Mouse (Mus musculus) lung, postnatal 14 days (tissue): ENCODE measurements around the gene Syde1.
"Not testable (repeated sequence)": the region's sequence is repeated elsewhere in the genome, so short reads cannot be mapped to it uniquely, and the experiment has no call there.

Source experiments
- DNase-seq: peaks from one replicate; pipeline ENCODE4 v3.0.0; 2021

Gene Syde1

GRCm38 (mm10) chr10:78591406-78592328 is at the start of gene Syde1:
TSS of gene Syde1 (minus strand) at chr10:78591964.
- peak; percentile 60 for DNase-seq

GRCm38 (mm10) chr10:78632311-78632710 is 40.5 kb upstream of the Syde1 start:
- peak; percentile 18 for DNase-seq

- no peak for DNase-seq
Measured at GRCm38 (mm10) chr10:78630194-78630593, 38.4 kb upstream of the Syde1 start.

DNA sequence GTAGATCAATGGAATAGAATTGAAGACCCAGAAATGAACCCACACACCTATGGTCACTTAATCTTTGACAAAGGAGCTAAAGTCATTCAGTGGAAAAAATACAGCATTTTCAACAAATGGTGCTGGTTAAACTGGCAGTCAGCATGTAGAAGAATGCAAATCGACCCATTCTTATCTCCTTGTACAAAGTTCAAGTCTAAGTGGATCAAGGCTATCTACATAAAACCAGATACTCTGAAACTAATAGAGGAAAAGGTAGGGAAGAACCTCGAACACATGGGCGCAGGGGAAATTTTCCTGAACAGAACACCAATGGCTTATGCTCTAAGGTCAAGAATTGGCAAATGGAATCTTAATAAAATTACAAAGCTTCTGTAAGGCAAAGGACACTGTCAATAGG is 31.4 kb upstream of the Syde1 start:
- DNase-seq = not testable (repeated sequence)

DNA sequence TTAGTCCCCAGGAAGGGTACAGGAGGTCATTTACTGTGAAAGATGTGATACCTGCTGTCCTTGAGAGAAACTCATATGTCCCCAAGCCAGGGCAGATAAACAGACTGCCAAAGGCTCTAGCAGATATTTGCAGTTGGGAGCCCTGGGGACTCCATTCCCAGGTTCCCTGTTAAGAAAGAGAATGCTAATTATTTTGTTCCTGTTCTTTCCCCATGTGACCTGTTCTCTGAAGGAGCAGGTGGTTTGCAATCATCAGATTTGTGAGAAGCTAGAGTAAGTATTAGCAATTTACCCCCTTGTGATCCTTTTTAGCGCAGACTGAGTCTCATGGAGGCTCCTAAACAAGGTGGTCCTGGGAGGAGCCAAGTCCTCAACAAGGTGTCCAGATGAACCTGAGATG is 26.2 kb upstream of the Syde1 start, which contains the start of gene Olfr1357:
TSS of gene Olfr1357 (minus strand) at position 101 of the 400 bp plus-strand sequence.
- no peak for DNase-seq

GRCm38 (mm10) chr10:78607602-78608001 is 15.8 kb upstream of the Syde1 start:
- DNase-seq = no peak

DNA sequence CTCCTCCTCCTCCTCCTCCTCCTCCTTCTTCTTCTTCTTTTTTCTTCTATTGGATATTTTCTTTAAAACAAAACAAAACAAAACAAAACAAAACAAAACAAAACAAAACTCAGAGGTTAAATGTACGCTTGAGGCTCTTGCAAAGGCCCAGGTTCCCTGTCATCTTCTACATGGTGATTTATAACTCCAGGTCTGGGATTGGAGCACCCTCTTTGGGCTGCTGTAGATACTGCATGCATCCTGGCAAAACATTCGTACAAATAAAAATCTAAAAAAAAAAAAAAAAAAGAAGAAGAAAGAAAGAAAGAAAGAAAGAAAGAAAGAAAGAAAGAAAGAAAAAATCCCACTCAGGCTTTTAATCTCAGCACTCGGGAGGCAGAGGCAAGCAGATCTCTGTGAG is 13.3 kb upstream of the Syde1 start:
- peak; percentile 63 for DNase-seq

GRCm38 (mm10) chr10:78599865-78600264 is 8.1 kb upstream of the Syde1 start:
- no peak for DNase-seq

GRCm38 (mm10) chr10:78594566-78594965 is 2.8 kb upstream of the Syde1 start:
- no peak for DNase-seq

DNA sequence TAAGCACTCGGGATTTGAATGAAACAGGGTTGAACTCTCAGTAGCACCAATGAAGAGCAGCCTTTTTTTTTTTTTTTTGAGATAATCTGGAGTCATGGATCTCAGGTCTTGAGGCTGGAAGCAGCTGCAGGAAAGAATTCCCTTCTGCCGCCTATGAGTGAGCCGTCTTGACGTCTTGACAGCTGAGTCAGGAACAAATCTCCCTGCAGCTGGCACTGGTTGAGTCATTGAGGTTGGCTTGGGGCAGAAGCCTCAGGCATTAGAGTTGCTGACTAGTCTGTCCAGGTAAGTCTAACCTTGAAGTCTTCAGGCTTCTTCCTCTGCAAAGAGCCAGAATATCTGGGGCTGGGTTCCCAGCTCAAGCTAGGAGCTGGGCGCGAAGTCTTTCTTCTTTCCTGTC is 2.4 kb upstream of the Syde1 start:
- no peak for DNase-seq

GRCm38 (mm10) chr10:78593736-78594135 is 2.0 kb upstream of the Syde1 start:
- DNase-seq = no peak

DNA sequence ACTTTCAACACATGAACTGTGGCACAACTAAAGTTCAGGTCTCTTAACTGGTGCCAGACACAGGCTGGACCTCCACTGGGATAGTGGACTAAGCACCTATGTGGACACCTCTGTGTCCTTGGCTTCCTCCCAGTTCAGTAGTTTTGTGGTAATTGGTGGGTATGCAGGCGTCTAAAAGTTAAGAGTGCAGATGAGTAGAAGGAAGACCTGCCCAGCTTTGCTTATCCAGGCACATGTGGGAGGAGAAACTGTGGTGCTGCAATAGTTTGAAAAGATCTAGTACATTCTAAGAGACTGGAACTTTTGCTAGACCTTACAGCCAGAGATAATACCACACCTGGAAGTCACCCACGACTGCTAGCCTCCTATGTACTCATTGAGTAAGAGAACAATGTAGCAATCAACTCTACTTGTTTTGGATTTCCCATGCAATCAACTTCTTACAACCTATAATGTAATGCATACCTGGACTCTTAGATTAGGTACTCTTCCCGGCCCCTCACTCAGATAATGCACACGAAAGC is 1.2 kb upstream of the Syde1 start:
- no peak for DNase-seq

DNA sequence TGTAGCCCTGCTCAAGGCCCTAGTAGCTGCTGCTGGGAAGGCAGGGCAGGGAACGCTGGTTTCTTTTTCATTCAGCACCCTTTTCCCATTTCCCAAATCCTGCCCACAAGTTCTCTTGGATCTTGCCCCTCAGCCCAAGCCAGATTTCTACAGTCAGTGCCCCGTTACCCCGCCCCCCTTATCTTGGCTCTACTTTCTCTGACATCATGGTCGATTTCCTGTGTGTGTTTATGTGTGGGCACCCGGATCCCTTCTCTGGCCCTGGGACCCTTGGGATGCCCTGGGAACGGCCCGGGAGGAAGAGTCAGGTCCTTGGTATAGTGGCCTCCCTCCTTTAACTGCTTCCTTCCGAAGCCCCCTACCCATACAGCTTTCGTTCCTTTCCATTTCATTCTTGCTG is 1.0 kb downstream of the Syde1 start:
- peak; percentile 65 for DNase-seq

- no peak for DNase-seq
Measured at GRCm38 (mm10) chr10:78589901-78590300, 1.9 kb downstream of the Syde1 start.

DNA sequence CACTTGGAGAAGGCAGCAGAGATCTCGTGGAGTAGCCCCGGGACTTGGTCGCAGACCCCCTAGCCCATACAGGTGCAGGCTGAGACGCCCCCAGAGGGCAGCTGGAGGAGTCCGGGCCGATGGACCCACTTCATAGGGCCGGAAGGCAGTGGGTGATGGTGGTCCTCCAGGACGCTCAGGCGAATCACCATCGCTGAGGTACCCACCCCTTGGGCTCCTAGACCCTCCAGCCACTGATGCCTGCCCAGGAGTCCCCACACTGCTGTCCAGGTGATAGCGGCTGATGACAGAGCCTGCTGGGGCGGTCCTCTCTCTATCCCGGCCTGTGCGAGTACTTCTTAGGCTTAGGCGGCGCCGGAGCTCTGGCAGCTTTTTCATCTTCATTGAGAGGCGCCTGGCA is 2.5 kb downstream of the Syde1 start:
- DNase-seq = no peak

DNA sequence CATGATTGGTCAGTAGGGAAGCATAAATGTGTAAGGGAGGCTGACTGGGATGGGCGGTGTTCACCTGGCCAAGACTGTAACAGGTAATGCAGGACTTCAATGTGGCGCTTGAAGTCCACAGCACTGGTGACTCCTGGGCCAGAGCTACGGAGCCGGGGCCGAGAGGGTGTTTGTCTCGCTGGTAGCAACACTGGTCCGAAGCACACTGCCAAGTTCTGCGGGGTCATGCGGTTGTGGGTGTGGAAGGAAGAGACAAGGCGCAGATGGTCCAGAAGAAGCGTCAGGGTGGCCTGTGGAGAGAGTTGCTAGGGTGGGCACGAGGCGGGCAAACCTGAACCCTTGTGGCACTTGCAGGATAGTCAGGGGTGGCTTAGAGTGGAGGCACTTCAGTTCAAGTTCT is 5.7 kb downstream of the Syde1 start:
- no peak for DNase-seq

- DNase-seq = no peak
Measured at GRCm38 (mm10) chr10:78585606-78586005, 6.2 kb downstream of the Syde1 start.

GRCm38 (mm10) chr10:78584996-78585395 is 6.8 kb downstream of the Syde1 start:
- no peak for DNase-seq

- no peak for DNase-seq
Measured at GRCm38 (mm10) chr10:78583939-78584338, 7.8 kb downstream of the Syde1 start.

- no peak for DNase-seq
Measured at GRCm38 (mm10) chr10:78583347-78583746, 8.4 kb downstream of the Syde1 start.

- no peak for DNase-seq
Measured at GRCm38 (mm10) chr10:78581121-78581520, 10.6 kb downstream of the Syde1 start.

- DNase-seq = no peak
Measured at GRCm38 (mm10) chr10:78578204-78578603, 13.6 kb downstream of the Syde1 start.

- DNase-seq = no peak
Measured at GRCm38 (mm10) chr10:78576435-78577184, 15.2 kb downstream of the Syde1 start.

- peak; percentile 35 for DNase-seq
Measured at GRCm38 (mm10) chr10:78575690-78576089, 16.1 kb downstream of the Syde1 start.
